20 mouse cellular contexts compared by ENCODE assay signal in genomic region chr15:85250436-85250835, GRCm38 (mm10). TPM values are rescaled to one million over a fixed set of nuclear protein-coding genes. Genes with fewer than 3 reads are reported as not detected.
A peak's percentile ranks its signal among the peaks of the same experiment; 100 is the strongest.
DNase-seq lines count a peak whose midpoint lies in the region; ATAC-seq lines count a peak whose summit lies in the region.
"Had no signal": no experiment of that assay in that cellular context is flagged by ENCODE, and none has a peak within 500 bp of the region (broad histone marks: within the 10 kb centered on the region; RNA-seq: fewer than 3 reads in every experiment).

No protein-coding gene starts in this region.

- peak; percentile 69 for DNase-seq in CD4-positive helper T cell, adult 2 months (ENCODE audit: low read depth, low spot score)
- peak; percentile 45 to 50 for DNase-seq in CD8-positive naive resting alpha-beta T cell, adult 2 months (ENCODE audit: low read depth in 2 of 2, low spot score in 2 of 2)
- peak; percentile 23 to 42 for DNase-seq in natural killer cell, adult 2 months (ENCODE audit: low spot score in 2 of 2)
- DNase-seq in frontal cortex, postnatal 14 days (ENCODE audit: low spot score in 2 of 2), result no peak
- no peak for DNase-seq in frontal cortex, postnatal 10 days (ENCODE audit: low spot score in 2 of 2)
- no peak for DNase-seq in layer of hippocampus, postnatal 14 days (ENCODE audit: low spot score in 2 of 2)
- DNase-seq: adrenal gland, postnatal 10 days; cerebellum, adult 2 months; cerebellum, postnatal 25 days; forebrain, postnatal 0 days; heart, postnatal 4 days; kidney, postnatal 36 days; liver, embryonic 13.5 days; lung, embryonic 14.5 days; midbrain, embryonic 14.5 days had no signal

- ATAC-seq in hematopoietic stem cell, adult 5-6 weeks (replicated peaks in 1 of 2; ENCODE audit: insufficient read depth in 1 of 2, low FRiP score in 2 of 2, low TSS enrichment in 1 of 2, low read depth in 1 of 2, poor library complexity in 2 of 2, severe bottlenecking in 2 of 2), result peak; percentile 14 to 73; a peak in 2 of 4 replicates
- ATAC-seq: forebrain, postnatal 0 days; hindbrain, embryonic 16.5 days; intestine, postnatal 0 days had no signal

RNA-seq across cellular contexts. Expression of gene Fbln1, which starts 44.7 kb away (rescaled TPM):
- 0.88 and 1.2 TPM in 2 replicates for total RNA-seq in hematopoietic stem cell, adult 5-6 weeks (2017)
- total RNA-seq in layer of hippocampus, postnatal 14 days (2021), result 10 to 100 TPM; 10.8 to 18.3 TPM
- total RNA-seq: megakaryocyte-erythroid progenitor cell, adult 5-6 weeks; MEL had no signal

Comparison
In these comparisons a context has a peak if more than half of its experiments do, and no peak if none do; other contexts are left out.
1. DNase-seq: peak in CD4-positive helper T cell, adult 2 months (single experiment), CD8-positive naive resting alpha-beta T cell, adult 2 months (2 of 2) and natural killer cell, adult 2 months (2 of 2); none in frontal cortex, postnatal 14 days (0 of 2), frontal cortex, postnatal 10 days (0 of 2) and layer of hippocampus, postnatal 14 days (0 of 2).